Mouse (Mus musculus) cortical plate, adult 2 months (tissue): ENCODE measurements around the gene Ttll1. TPM values are rescaled to one million over a fixed set of nuclear protein-coding genes. Genes with fewer than 3 reads are reported as not detected.
A peak's percentile ranks its signal among the peaks of the same experiment; 100 is the strongest.

Experiments
- H3K27ac ChIP-seq: fragments of 200-500 bp; 2 replicates; pipeline ENCODE4 v1.5.1; 2012; ENCODE audit warnings: low read length, control low read depth, inconsistent platforms; ENCODE audit not compliant: insufficient read depth
- H3K4me1 ChIP-seq: fragments of 200-500 bp; 2 replicates; pipeline ENCODE4 v1.6.1; 2011; ENCODE audit warnings: low read length; ENCODE audit not compliant: control insufficient read depth, insufficient read depth
- H3K4me3 ChIP-seq: fragments of 200-500 bp; 2 replicates; pipeline ENCODE4 v1.5.1; 2011; ENCODE audit warnings: mild to moderate bottlenecking, low read length, control low read depth; ENCODE audit not compliant: insufficient read depth
- CTCF ChIP-seq: fragments of 200-500 bp; IDR thresholded peaks from 2 replicates; pipeline ENCODE4 v1.5.1; 2011; ENCODE audit warnings: mild to moderate bottlenecking, control low read depth, low read length; ENCODE audit not compliant: insufficient read depth; ENCODE audit errors: extremely low read depth
- POLR2A ChIP-seq: fragments of 200-500 bp; IDR thresholded peaks from 2 replicates; pipeline ENCODE4 v1.6.1; 2011; ENCODE audit warnings: mild to moderate bottlenecking, low read length, control low read depth; ENCODE audit not compliant: insufficient read depth; ENCODE audit errors: extremely low read depth
- polyA plus RNA-seq: library from polyadenylated mRNA; depleted of rRNA; stranded (reverse); fragments of >200 nt; gene quantifications from 2 replicates; pipeline ENCODE4 v1.2.3, GENCODE M21; 2012

The Ttll1 gene
- polyA plus RNA-seq, 1 experiment, result 50.1 TPM

GRCm38 (mm10) chr15:83500352-83500751 lies 10.3 kb downstream of the Ttll1 start:
- no peaks in the 10 kb centered on the region for H3K4me1 ChIP-seq
- H3K4me3 ChIP-seq, result no peak overlapping the region
- TF ChIP-seq POLR2A, result no peak
- peak; percentile 48 for TF ChIP-seq CTCF

GRCm38 (mm10) chr15:83499211-83499755 lies 11.4 kb downstream of the Ttll1 start:
- Histone ChIP-seq H3K4me3 (no peak overlapping the region), H3K4me1 (no peaks in the 10 kb centered on the region), H3K27ac (no peak overlapping the region)
- no peak for TF ChIP-seq CTCF

More at GRCm38 (mm10) chr15:83500352-83500751, 10.3 kb downstream of the Ttll1 start:
- H3K27ac ChIP-seq, result no peak overlapping the region

- Histone ChIP-seq H3K27ac (no peak overlapping the region), H3K4me3 (no peak overlapping the region), H3K4me1 (no peaks in the 10 kb centered on the region)
- TF ChIP-seq POLR2A, result no peak
- no peak for TF ChIP-seq CTCF
These were observed 13.4 kb downstream of the Ttll1 start for GRCm38 (mm10) chr15:83497299-83497698.

- TF ChIP-seq POLR2A, result no peak
- TF ChIP-seq CTCF, result no peak
- Histone ChIP-seq H3K4me3 (no peak overlapping the region), H3K27ac (no peak overlapping the region), H3K4me1 (no peaks in the 10 kb centered on the region)
These were observed 14.8 kb downstream of the Ttll1 start for GRCm38 (mm10) chr15:83495787-83496367.

- Histone ChIP-seq H3K27ac (no peak overlapping the region), H3K4me1 (no peaks in the 10 kb centered on the region), H3K4me3 (no peak overlapping the region)
- TF ChIP-seq CTCF, result no peak
These were observed 15.5 kb downstream of the Ttll1 start for GRCm38 (mm10) chr15:83495195-83495594.

GRCm38 (mm10) chr15:83494572-83494920 lies 16.1 kb downstream of the Ttll1 start:
- no peak overlapping the region for H3K4me3 ChIP-seq
- TF ChIP-seq POLR2A, result no peak
- H3K27ac ChIP-seq, result no peak overlapping the region
- H3K4me1 ChIP-seq, result no peaks in the 10 kb centered on the region

GRCm38 (mm10) chr15:83493856-83494571 lies 16.7 kb downstream of the Ttll1 start:
- no peaks in the 10 kb centered on the region for H3K4me1 ChIP-seq
- no peak for TF ChIP-seq POLR2A
- no peak for TF ChIP-seq CTCF
- H3K27ac ChIP-seq, result no peak overlapping the region
- H3K4me3 ChIP-seq, result no peak overlapping the region

GRCm38 (mm10) chr15:83491891-83492290 lies 18.8 kb downstream of the Ttll1 start:
- no peak overlapping the region for H3K27ac ChIP-seq
- no peak overlapping the region for H3K4me3 ChIP-seq
- no peak for TF ChIP-seq POLR2A
- TF ChIP-seq CTCF, result no peak
- H3K4me1 ChIP-seq, result no peaks in the 10 kb centered on the region

- Histone ChIP-seq H3K4me3 (no peak overlapping the region), H3K4me1 (no peaks in the 10 kb centered on the region)
- TF ChIP-seq CTCF, result no peak
- TF ChIP-seq POLR2A, result no peak
These were observed 21.2 kb downstream of the Ttll1 start for GRCm38 (mm10) chr15:83489471-83489870.

GRCm38 (mm10) chr15:83487477-83488115 lies 23.1 kb downstream of the Ttll1 start:
- no peaks in the 10 kb centered on the region for H3K4me1 ChIP-seq
- TF ChIP-seq POLR2A (no peak), CTCF (no peak)
- H3K4me3 ChIP-seq, result no peak overlapping the region
- no peak overlapping the region for H3K27ac ChIP-seq

More at GRCm38 (mm10) chr15:83489471-83489870, 21.2 kb downstream of the Ttll1 start:
- H3K27ac ChIP-seq, result no peak overlapping the region

- TF ChIP-seq CTCF (no peak), POLR2A (no peak)
- Histone ChIP-seq H3K4me1 (no peaks in the 10 kb centered on the region), H3K27ac (no peak overlapping the region), H3K4me3 (no peak overlapping the region)
These were observed 26.4 kb downstream of the Ttll1 start for GRCm38 (mm10) chr15:83484311-83484710.
